Mouse (Mus musculus): ENCODE data around the gene Ptger4.

The Ptger4 gene

GRCm38 (mm10) chr15:5243959-5244905 lies at the start of gene Ptger4:
TSS of gene Ptger4 (minus strand) at chr15:5244187.
- peak; percentile 32 for DNase-seq

- no peak for DNase-seq
Observed at GRCm38 (mm10) chr15:5288412-5288811, 44.4 kb upstream of the Ptger4 start.

- no peak for DNase-seq
Observed at GRCm38 (mm10) chr15:5287072-5287471, 43.1 kb upstream of the Ptger4 start.

GRCm38 (mm10) chr15:5281316-5281715 lies 37.3 kb upstream of the Ptger4 start:
- no peak for DNase-seq

GRCm38 (mm10) chr15:5279831-5280230 lies 35.8 kb upstream of the Ptger4 start:
- no peak for DNase-seq

- no peak for DNase-seq
Observed at GRCm38 (mm10) chr15:5278525-5278924, 34.5 kb upstream of the Ptger4 start.

- no peak for DNase-seq
Observed at GRCm38 (mm10) chr15:5273981-5274380, 30.0 kb upstream of the Ptger4 start.

- DNase-seq = no peak
Observed at GRCm38 (mm10) chr15:5266095-5266494, 22.1 kb upstream of the Ptger4 start.

GRCm38 (mm10) chr15:5262874-5263504 lies 19.0 kb upstream of the Ptger4 start:
- DNase-seq = no peak

- no peak for DNase-seq
Observed at GRCm38 (mm10) chr15:5262095-5262667, 18.2 kb upstream of the Ptger4 start.

GRCm38 (mm10) chr15:5261004-5261403 lies 17.0 kb upstream of the Ptger4 start:
- no peak for DNase-seq

GRCm38 (mm10) chr15:5260183-5260582 lies 16.2 kb upstream of the Ptger4 start:
- no peak for DNase-seq

- no peak for DNase-seq
Observed at GRCm38 (mm10) chr15:5250182-5250581, 6.2 kb upstream of the Ptger4 start.

- no peak for DNase-seq
Observed at GRCm38 (mm10) chr15:5243036-5243958, 690 bp downstream of the Ptger4 start.

GRCm38 (mm10) chr15:5242241-5243035 lies 1.5 kb downstream of the Ptger4 start:
- no peak for DNase-seq

- no peak for DNase-seq
Observed at GRCm38 (mm10) chr15:5241304-5242201, 2.4 kb downstream of the Ptger4 start.

- no peak for DNase-seq
Observed at GRCm38 (mm10) chr15:5240360-5240759, 3.6 kb downstream of the Ptger4 start.

- DNase-seq = no peak
Observed at GRCm38 (mm10) chr15:5239901-5240300, 4.1 kb downstream of the Ptger4 start.

- DNase-seq = no peak
Observed at GRCm38 (mm10) chr15:5239361-5239760, 4.6 kb downstream of the Ptger4 start.

- DNase-seq = no peak
Observed at GRCm38 (mm10) chr15:5238553-5238952, 5.4 kb downstream of the Ptger4 start.

- no peak for DNase-seq
Observed at GRCm38 (mm10) chr15:5238073-5238472, 5.9 kb downstream of the Ptger4 start.
